Mouse (Mus musculus) kidney, adult 2 months (tissue): Measurements from ENCODE around the gene Kcnip4. TPM values are rescaled to one million over a fixed set of nuclear protein-coding genes. Genes with fewer than 3 reads are reported as not detected.
A peak's percentile ranks its signal among the peaks of the same experiment; 100 is the strongest.

Experiments
- DNase-seq: peaks from one replicate; pipeline ENCODE4 v3.0.0; 2021
- H3K27ac ChIP-seq: fragments of 200-500 bp; 2 replicates; pipeline ENCODE4 v1.5.1; 2012; ENCODE audit warnings: low read depth, low read length, control low read depth, inconsistent platforms; ENCODE audit not compliant: insufficient read depth
- H3K27me3 ChIP-seq: fragments of 200-500 bp; replicated peaks from 2 replicates; pipeline ENCODE4 v1.6.1; 2012; ENCODE audit warnings: mild to moderate bottlenecking, moderate library complexity, low read length, inconsistent platforms; ENCODE audit not compliant: control insufficient read depth, insufficient read depth
- H3K36me3 ChIP-seq: fragments of 200-500 bp; 2 replicates; pipeline ENCODE4 v1.6.1; 2012; ENCODE audit warnings: mild to moderate bottlenecking, moderate library complexity, low read length, inconsistent platforms; ENCODE audit not compliant: control insufficient read depth, insufficient read depth
- H3K4me1 ChIP-seq: fragments of 200-500 bp; 2 replicates; pipeline ENCODE4 v1.6.1; 2011; ENCODE audit warnings: low read length; ENCODE audit not compliant: control insufficient read depth, insufficient read depth
- H3K4me3 ChIP-seq: fragments of 200-500 bp; 2 replicates; pipeline ENCODE4 v1.5.1; 2011; ENCODE audit warnings: mild to moderate bottlenecking, low read depth, low read length, control low read depth; ENCODE audit not compliant: insufficient read depth
- CTCF ChIP-seq: fragments of 200-500 bp; conservative IDR thresholded peaks from 2 replicates; pipeline ENCODE4 v1.5.1; 2011; ENCODE audit warnings: low read depth, mild to moderate bottlenecking, control low read depth, low read length, moderate library complexity, mixed read lengths; ENCODE audit not compliant: insufficient read depth, insufficient read length
- POLR2A ChIP-seq: fragments of 200-500 bp; IDR thresholded peaks from one replicate; pipeline ENCODE4 v1.6.1; 2011; ENCODE audit warnings: low read depth, low read length, control low read depth
- WGBS: fragments of 180-500 bp; shearing (Covaris S2); methylation state at CpG from one replicate; pipeline ENCODE4 v1.1.7; 2018; 5-methylcytosine and 5-hydroxymethylcytosine counted together
- polyA plus RNA-seq: library from polyadenylated mRNA; depleted of rRNA; stranded (reverse); fragments of >200 nt; gene quantifications from 2 replicates; pipeline ENCODE4 v1.2.3, GENCODE M21; 2012

The Kcnip4 gene
- polyA plus RNA-seq, 1 experiment, result 0.13 TPM

- 82% methylated on average over 2 of the region's 2 CpGs for WGBS
- no peak for TF ChIP-seq CTCF
- no peak for TF ChIP-seq POLR2A
- H3K27ac ChIP-seq, result no peak overlapping the region
- no peak for DNase-seq
- H3K4me1 ChIP-seq, result no peaks in the 10 kb centered on the region
- H3K27me3 ChIP-seq, result no peaks in the 10 kb centered on the region
- no peaks in the 10 kb centered on the region for H3K36me3 ChIP-seq
- no peak overlapping the region for H3K4me3 ChIP-seq
These were observed 375.0 kb downstream of the Kcnip4 start for GRCm38 (mm10) chr5:49149684-49150083.

DNA sequence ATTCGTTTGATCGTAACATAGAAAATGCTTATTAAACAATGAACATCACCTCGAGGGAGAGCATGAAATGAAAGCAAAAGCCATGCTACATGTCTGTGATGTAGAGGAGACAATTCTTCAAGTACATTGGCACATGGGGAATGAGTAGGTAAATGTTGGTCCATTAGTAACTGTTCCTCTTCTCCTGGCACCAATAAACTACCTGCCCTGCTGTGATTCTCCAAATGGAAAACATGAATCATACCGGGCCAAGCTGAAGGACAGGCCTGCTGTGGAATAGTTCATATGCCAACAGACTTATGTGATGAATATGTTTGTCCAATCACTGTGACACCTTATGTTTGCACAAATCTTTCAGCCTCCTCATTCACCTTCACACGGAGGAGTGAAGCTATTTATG is 429.3 kb downstream of the Kcnip4 start:
- Histone ChIP-seq H3K27me3 (no peaks in the 10 kb centered on the region), H3K36me3 (no peaks in the 10 kb centered on the region), H3K4me1 (no peaks in the 10 kb centered on the region), H3K4me3 (no peak overlapping the region), H3K27ac (no peak overlapping the region)
- TF ChIP-seq CTCF (no peak), POLR2A (no peak)
- WGBS, result 87% methylated on average over 5 of the region's 5 CpGs
- no peak for DNase-seq

DNA sequence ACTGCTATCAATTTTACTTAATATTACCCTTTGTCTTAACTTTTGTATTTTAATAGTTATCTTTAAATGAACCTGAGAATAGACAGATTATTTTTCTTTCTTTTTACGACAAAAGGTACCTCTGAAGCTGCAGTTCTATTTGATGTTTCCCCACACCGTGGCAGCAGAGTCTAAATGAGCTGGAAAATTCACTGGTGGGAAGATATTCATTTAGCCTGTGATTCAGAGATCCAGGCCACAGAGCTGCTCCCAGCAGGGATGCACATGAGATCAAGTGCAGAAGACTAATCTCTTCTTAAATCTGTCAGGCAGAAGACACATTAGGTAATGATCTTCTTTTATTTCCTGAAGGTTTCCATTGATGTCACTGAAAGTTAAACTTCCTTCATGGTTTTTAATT is 429.8 kb downstream of the Kcnip4 start:
- DNase-seq, result no peak
- Histone ChIP-seq H3K4me3 (no peak overlapping the region), H3K36me3 (no peaks in the 10 kb centered on the region), H3K27me3 (no peaks in the 10 kb centered on the region), H3K4me1 (no peaks in the 10 kb centered on the region), H3K27ac (no peak overlapping the region)
- no peak for TF ChIP-seq CTCF
- TF ChIP-seq POLR2A, result no peak
- 58% methylated on average over 2 of the region's 2 CpGs for WGBS

DNA sequence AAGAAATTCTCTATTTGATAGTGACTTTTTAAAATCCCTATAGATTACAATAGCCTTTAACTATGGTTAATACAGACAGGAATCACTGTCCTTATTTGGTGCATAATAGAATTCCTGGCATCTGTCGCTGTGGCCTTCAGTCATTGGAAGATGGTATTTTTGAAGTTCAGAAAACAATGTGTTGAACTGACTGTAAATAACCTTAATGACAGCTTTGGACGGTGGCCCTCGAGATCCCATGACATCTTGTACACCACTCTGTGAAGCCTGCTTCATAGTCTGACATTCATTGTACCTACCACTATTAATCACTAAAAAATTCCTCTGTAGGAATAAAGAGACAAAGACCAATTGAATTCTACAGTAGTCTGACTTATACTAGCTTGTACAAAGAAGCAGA is 430.4 kb downstream of the Kcnip4 start:
- H3K27ac ChIP-seq, result no peak overlapping the region
- no peaks in the 10 kb centered on the region for H3K36me3 ChIP-seq
- H3K4me1 ChIP-seq, result no peaks in the 10 kb centered on the region
- no peak overlapping the region for H3K4me3 ChIP-seq
- TF ChIP-seq CTCF (no peak), POLR2A (no peak)
- 74% methylated on average over 3 of the region's 3 CpGs for WGBS
- H3K27me3 ChIP-seq, result no peaks in the 10 kb centered on the region
- no peak for DNase-seq

- 5% methylated on average over 6 of the region's 6 CpGs for WGBS
- Histone ChIP-seq H3K36me3 (no peaks in the 10 kb centered on the region), H3K4me1 (no peaks in the 10 kb centered on the region), H3K4me3 (no peak overlapping the region), H3K27me3 (no peaks in the 10 kb centered on the region), H3K27ac (no peak overlapping the region)
- TF ChIP-seq POLR2A (no peak), CTCF (peak; percentile 41)
- peak; percentile 80 for DNase-seq
These were observed 434.5 kb downstream of the Kcnip4 start for GRCm38 (mm10) chr5:49090122-49090680.

DNA sequence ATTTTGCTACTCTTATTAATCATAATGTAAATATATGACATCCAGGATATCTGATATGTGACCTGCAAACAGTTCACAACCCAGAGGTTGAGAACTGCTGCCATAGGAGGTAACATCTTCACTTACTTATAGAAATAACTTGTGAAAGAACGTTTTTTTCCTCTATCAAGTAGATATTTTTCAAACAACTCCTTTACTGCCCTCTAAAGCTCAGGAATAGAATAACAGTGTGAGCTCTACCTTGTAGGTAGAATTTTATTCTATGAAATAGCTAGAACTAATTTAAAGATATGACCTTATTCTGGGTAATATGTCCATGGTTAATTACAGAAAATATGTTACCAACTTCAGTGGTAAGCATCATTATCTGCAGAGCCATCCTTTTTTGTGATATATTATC is 459.1 kb downstream of the Kcnip4 start:
- no peak for DNase-seq
- Histone ChIP-seq H3K27ac (no peak overlapping the region), H3K4me1 (no peaks in the 10 kb centered on the region), H3K27me3 (no peaks in the 10 kb centered on the region), H3K36me3 (no peaks in the 10 kb centered on the region), H3K4me3 (no peak overlapping the region)
- WGBS, result 11% methylated on average over 1 of the region's 1 CpGs
- TF ChIP-seq POLR2A (no peak), CTCF (no peak)

DNA sequence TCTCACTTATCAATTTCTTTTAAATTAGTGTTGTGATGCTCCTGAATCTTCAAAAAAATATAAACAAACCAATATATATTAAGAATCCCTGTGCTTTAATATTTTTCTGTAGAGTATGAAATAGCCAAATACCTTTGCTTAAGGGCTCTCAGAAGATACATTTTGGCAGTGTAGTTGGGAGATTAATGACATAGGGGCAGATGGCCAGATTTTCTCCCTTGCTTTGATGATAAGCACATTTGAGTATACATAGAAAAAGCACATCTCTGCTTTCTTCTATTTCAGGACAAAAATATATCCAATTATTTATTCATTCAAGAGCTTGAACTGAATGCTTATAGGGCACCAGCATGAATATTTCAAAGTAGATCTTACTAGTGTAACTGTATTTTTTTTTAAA is 465.8 kb downstream of the Kcnip4 start:
- H3K4me3 ChIP-seq, result no peak overlapping the region
- no peak overlapping the region for H3K27ac ChIP-seq
- DNase-seq, result no peak
- no peak for TF ChIP-seq POLR2A
- TF ChIP-seq CTCF, result no peak
- no peaks in the 10 kb centered on the region for H3K27me3 ChIP-seq
- H3K4me1 ChIP-seq, result no peaks in the 10 kb centered on the region
- H3K36me3 ChIP-seq, result no peaks in the 10 kb centered on the region

DNA sequence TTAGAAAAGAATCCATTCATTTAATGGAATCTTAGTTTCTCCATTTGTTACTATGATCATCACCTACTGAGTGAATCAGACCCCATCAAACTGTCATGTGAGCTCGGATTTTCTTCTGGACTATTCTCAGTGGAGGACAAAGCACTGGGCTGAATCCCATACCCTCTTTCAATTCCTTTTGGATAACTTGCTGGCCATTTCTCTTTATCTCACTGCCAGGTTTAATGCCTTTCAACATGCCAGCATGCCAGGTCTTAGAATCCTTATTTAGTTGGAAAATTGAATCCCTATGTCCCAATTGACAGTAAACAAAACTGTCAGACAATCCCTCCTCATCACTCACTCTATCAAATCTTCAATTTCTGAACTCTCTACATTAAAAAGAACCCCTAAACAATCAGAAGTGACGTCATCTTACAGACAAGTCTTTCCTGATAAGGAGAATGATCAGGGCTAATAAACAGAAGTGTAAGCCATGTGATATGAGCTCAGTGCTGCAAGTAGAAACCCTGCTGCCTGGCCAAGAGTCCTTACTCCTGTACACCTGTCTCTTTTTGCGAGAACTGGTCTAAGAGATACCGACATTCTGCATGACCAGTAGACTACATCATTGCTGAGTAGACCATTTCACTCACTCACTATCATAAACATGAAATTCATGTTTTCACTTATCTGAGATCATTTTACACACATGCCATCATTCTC is 466.9 kb downstream of the Kcnip4 start:
- Histone ChIP-seq H3K4me1 (no peaks in the 10 kb centered on the region), H3K27ac (no peak overlapping the region), H3K36me3 (no peaks in the 10 kb centered on the region), H3K27me3 (no peaks in the 10 kb centered on the region), H3K4me3 (no peak overlapping the region)
- TF ChIP-seq POLR2A, result no peak
- WGBS, result 76% methylated on average over 4 of the region's 4 CpGs
- no peak for DNase-seq
